Mouse (Mus musculus): Measurements from ENCODE around the gene Garnl3. TPM values are rescaled to one million over a fixed set of nuclear protein-coding genes. Genes with fewer than 3 reads are reported as not detected.

The Garnl3 gene
- total RNA-seq, 2 experiments from 2014 or later = 11.6 to 15.3 TPM

- no peak for DNase-seq
These were observed 160.2 kb downstream of the Garnl3 start for GRCm38 (mm10) chr2:32971235-32971634.

- DNase-seq = no peak
These were observed 162.1 kb downstream of the Garnl3 start for GRCm38 (mm10) chr2:32969326-32969725.

- no peak for DNase-seq
These were observed 163.3 kb downstream of the Garnl3 start for GRCm38 (mm10) chr2:32968024-32968614.

GRCm38 (mm10) chr2:32966689-32967631 is 164.5 kb downstream of the Garnl3 start:
- peak; percentile 91 for DNase-seq

GRCm38 (mm10) chr2:32966184-32966688 is 165.2 kb downstream of the Garnl3 start:
- DNase-seq = no peak

- DNase-seq = no peak
These were observed 165.8 kb downstream of the Garnl3 start for GRCm38 (mm10) chr2:32965511-32966183.

GRCm38 (mm10) chr2:32964659-32965457 is 166.6 kb downstream of the Garnl3 start:
- no peak for DNase-seq

- DNase-seq = no peak
These were observed 167.5 kb downstream of the Garnl3 start for GRCm38 (mm10) chr2:32963981-32964380.

- DNase-seq = no peak
These were observed 167.9 kb downstream of the Garnl3 start for GRCm38 (mm10) chr2:32963544-32963943.

GRCm38 (mm10) chr2:32962875-32963220 is 168.6 kb downstream of the Garnl3 start:
- no peak for DNase-seq

GRCm38 (mm10) chr2:32962062-32962874 is 169.2 kb downstream of the Garnl3 start:
- peak; percentile 38 to 48 for DNase-seq

GRCm38 (mm10) chr2:32961192-32961995 is 170.1 kb downstream of the Garnl3 start, which contains the start of the genes Rpl12 and Lrsam1:
TSS of gene Rpl12 (plus strand) at chr2:32961559.
TSS of gene Lrsam1 (minus strand) at chr2:32961614.
- peak; percentile 96 to 97 for DNase-seq

- DNase-seq = no peak
These were observed 171.2 kb downstream of the Garnl3 start for GRCm38 (mm10) chr2:32960273-32960672.

GRCm38 (mm10) chr2:32957344-32957743 is 174.1 kb downstream of the Garnl3 start:
- DNase-seq = no peak

- no peak for DNase-seq
These were observed 176.9 kb downstream of the Garnl3 start for GRCm38 (mm10) chr2:32954581-32954980.

- no peak for DNase-seq
These were observed 184.0 kb downstream of the Garnl3 start for GRCm38 (mm10) chr2:32947454-32947853.

- DNase-seq = no peak
These were observed 191.0 kb downstream of the Garnl3 start for GRCm38 (mm10) chr2:32940483-32940882.

GRCm38 (mm10) chr2:32939418-32939817 is 192.0 kb downstream of the Garnl3 start:
- peak in 1 of 2 experiments; percentile 26 for DNase-seq

- no peak for DNase-seq
These were observed 192.7 kb downstream of the Garnl3 start for GRCm38 (mm10) chr2:32938741-32939140.

All from adrenal gland, postnatal 36 days (tissue).